Mouse (Mus musculus): ENCODE data around the gene Fitm2. TPM values are rescaled to one million over a fixed set of nuclear protein-coding genes. Genes with fewer than 3 reads are reported as not detected.

Fitm2 gene
- polyA plus RNA-seq, 1 experiment, result 0.18 TPM

DNA sequence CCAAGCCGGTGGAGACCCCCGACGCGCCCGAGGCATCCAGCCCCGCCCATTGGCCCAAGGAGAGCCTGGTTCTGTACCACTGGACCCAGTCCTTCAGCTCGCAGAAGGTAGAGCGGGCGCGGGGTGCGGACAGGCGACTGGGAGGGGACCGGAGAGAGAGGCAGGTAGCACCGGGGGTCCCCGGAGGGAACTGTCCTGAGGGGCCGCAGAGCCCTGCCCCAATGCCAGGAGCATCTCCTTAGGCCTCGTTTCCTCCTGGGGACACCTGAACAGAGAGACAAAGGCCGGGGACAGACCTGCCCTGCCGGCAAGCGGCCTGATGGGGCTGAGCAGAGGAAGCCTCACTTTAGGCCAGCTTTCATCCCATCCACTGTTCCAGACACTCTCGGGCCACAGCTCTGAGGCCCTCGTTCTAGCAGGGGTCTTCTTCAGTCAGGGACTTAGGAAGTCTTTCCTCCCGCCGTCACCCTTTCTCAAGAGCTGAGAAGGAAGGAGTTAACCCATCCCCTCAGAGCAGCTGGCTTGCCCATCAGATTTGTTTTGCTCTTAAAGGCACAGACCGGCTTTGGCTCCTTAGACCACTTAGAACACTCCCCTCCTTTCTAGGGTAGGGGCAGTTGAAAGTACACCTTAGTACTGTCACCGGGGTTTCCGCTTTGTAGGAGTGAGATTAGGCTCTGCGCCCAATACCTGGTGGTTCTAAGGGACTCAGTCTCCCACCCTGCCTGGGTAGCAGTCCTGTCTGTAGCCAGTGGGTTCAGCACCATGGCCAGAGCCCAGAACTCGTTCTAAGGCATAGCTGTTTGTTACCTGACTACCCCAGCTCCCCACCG, 33.6 kb downstream of the Fitm2 start:
- Histone ChIP-seq H3K27me3 (ENCODE audit: control insufficient read depth) (peaks cover 27% of the 10 kb centered on the region), H3K4me1 (ENCODE audit: control insufficient read depth) (no peaks in the 10 kb centered on the region), H3K36me3 (ENCODE audit: control insufficient read depth) (no peaks in the 10 kb centered on the region), H3K4me3 (replicated peaks) (no peak overlapping the region), H3K9me3 (ENCODE audit: control insufficient read depth, low read length) (no peaks in the 10 kb centered on the region)
- no peak for TF ChIP-seq TAL1 (IDR thresholded peaks at IDR 0.05; ENCODE audit: low read length)
- no peak for TF ChIP-seq GATA1 (IDR thresholded peaks at IDR 0.05; ENCODE audit: low read length)

DNA sequence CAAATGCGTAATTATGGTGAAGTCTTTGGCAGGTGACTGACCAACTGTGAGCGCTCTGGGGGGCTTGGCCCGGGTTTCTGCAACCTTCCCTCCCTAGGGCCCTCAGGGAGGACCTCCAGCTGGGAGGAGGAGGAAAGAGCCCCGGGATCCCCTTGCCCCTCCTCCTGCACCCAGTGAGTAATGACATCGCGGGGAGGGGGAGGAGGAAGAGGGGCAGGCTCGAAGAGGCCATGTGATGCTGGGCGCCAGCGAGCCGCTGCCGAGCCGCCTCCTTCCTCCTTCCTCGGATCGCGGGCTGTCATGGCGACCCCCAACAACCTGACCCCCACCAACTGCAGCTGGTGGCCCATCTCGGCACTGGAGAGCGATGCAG, 34.2 kb downstream of the Fitm2 start, which contains the start of gene Gdap1l1:
Gene Gdap1l1, plus strand, starts transcription at position 231 of the 373 bp plus-strand sequence.
- Histone ChIP-seq H3K27me3 (ENCODE audit: control insufficient read depth) (peaks cover 27% of the 10 kb centered on the region), H3K4me3 (replicated peaks) (no peak within 1 kb of the TSS)
- TF ChIP-seq GATA1 (IDR thresholded peaks at IDR 0.05; ENCODE audit: low read length), result no peak
- TF ChIP-seq TAL1 (IDR thresholded peaks at IDR 0.05; ENCODE audit: low read length), result no peak

GRCm38 (mm10) chr2:163437800-163438199, 34.6 kb downstream of the Fitm2 start:
- no peaks in the 10 kb centered on the region for H3K36me3 ChIP-seq (ENCODE audit: control insufficient read depth)
- H3K9me3 ChIP-seq (ENCODE audit: control insufficient read depth, low read length), result no peaks in the 10 kb centered on the region
- H3K27me3 ChIP-seq (ENCODE audit: control insufficient read depth), result peaks cover 27% of the 10 kb centered on the region
- H3K4me1 ChIP-seq (ENCODE audit: control insufficient read depth), result no peaks in the 10 kb centered on the region
- no peak overlapping the region for H3K4me3 ChIP-seq (replicated peaks)
- TF ChIP-seq TAL1 (IDR thresholded peaks at IDR 0.05; ENCODE audit: low read length) (no peak), GATA1 (IDR thresholded peaks at IDR 0.05; ENCODE audit: low read length) (no peak)

More for the DNA sequence above, 34.2 kb downstream of the Fitm2 start, which contains the start of gene Gdap1l1:
- no peaks in the 10 kb centered on the region for H3K36me3 ChIP-seq (ENCODE audit: control insufficient read depth)
- H3K4me1 ChIP-seq (ENCODE audit: control insufficient read depth), result no peaks in the 10 kb centered on the region
- H3K9me3 ChIP-seq (ENCODE audit: control insufficient read depth, low read length), result no peaks in the 10 kb centered on the region

GRCm38 (mm10) chr2:163433971-163434370, 38.5 kb downstream of the Fitm2 start:
- Histone ChIP-seq H3K36me3 (ENCODE audit: control insufficient read depth) (no peaks in the 10 kb centered on the region), H3K4me1 (ENCODE audit: control insufficient read depth) (no peaks in the 10 kb centered on the region), H3K27me3 (ENCODE audit: control insufficient read depth) (peaks cover 17% of the 10 kb centered on the region), H3K9me3 (ENCODE audit: control insufficient read depth, low read length) (no peaks in the 10 kb centered on the region), H3K4me3 (replicated peaks) (no peak overlapping the region)
- TF ChIP-seq TAL1 (IDR thresholded peaks at IDR 0.05; ENCODE audit: low read length), result no peak
- TF ChIP-seq GATA1 (IDR thresholded peaks at IDR 0.05; ENCODE audit: low read length), result no peak

GRCm38 (mm10) chr2:163431289-163431688, 41.1 kb downstream of the Fitm2 start:
- no peaks in the 10 kb centered on the region for H3K9me3 ChIP-seq (ENCODE audit: control insufficient read depth, low read length)
- TF ChIP-seq GATA1 (IDR thresholded peaks at IDR 0.05; ENCODE audit: low read length) (no peak), TAL1 (IDR thresholded peaks at IDR 0.05; ENCODE audit: low read length) (no peak)
- H3K4me3 ChIP-seq (replicated peaks), result no peak overlapping the region
- no peaks in the 10 kb centered on the region for H3K27me3 ChIP-seq (ENCODE audit: control insufficient read depth)
- no peaks in the 10 kb centered on the region for H3K36me3 ChIP-seq (ENCODE audit: control insufficient read depth)
- H3K4me1 ChIP-seq (ENCODE audit: control insufficient read depth), result no peaks in the 10 kb centered on the region

- no peaks in the 10 kb centered on the region for H3K9me3 ChIP-seq (ENCODE audit: control insufficient read depth, low read length)
Observed at GRCm38 (mm10) chr2:163428346-163429011, 44.0 kb downstream of the Fitm2 start.

GRCm38 (mm10) chr2:163424597-163424996, 47.8 kb downstream of the Fitm2 start, which contains the start of gene Oser1:
Oser1 (minus strand) TSS chr2:163424697.
- peaks cover 13% of the 10 kb centered on the region for H3K4me1 ChIP-seq (ENCODE audit: control insufficient read depth)
- H3K27me3 ChIP-seq (ENCODE audit: control insufficient read depth), result no peaks in the 10 kb centered on the region
- H3K36me3 ChIP-seq (ENCODE audit: control insufficient read depth), result no peaks in the 10 kb centered on the region
- TF ChIP-seq GATA1 (IDR thresholded peaks at IDR 0.05; ENCODE audit: low read length), result no peak
- no peak for TF ChIP-seq TAL1 (IDR thresholded peaks at IDR 0.05; ENCODE audit: low read length)
- no peak within 1 kb of the TSS for H3K4me3 ChIP-seq (replicated peaks)
- H3K9me3 ChIP-seq (ENCODE audit: control insufficient read depth, low read length), result no peaks in the 10 kb centered on the region

More at GRCm38 (mm10) chr2:163428346-163429011, 44.0 kb downstream of the Fitm2 start:
- Histone ChIP-seq H3K27me3 (ENCODE audit: control insufficient read depth) (no peaks in the 10 kb centered on the region), H3K4me3 (replicated peaks) (no peak overlapping the region), H3K4me1 (ENCODE audit: control insufficient read depth) (no peaks in the 10 kb centered on the region), H3K36me3 (ENCODE audit: control insufficient read depth) (no peaks in the 10 kb centered on the region)
- TF ChIP-seq TAL1 (IDR thresholded peaks at IDR 0.05; ENCODE audit: low read length) (no peak), GATA1 (IDR thresholded peaks at IDR 0.05; ENCODE audit: low read length) (no peak)

DNA sequence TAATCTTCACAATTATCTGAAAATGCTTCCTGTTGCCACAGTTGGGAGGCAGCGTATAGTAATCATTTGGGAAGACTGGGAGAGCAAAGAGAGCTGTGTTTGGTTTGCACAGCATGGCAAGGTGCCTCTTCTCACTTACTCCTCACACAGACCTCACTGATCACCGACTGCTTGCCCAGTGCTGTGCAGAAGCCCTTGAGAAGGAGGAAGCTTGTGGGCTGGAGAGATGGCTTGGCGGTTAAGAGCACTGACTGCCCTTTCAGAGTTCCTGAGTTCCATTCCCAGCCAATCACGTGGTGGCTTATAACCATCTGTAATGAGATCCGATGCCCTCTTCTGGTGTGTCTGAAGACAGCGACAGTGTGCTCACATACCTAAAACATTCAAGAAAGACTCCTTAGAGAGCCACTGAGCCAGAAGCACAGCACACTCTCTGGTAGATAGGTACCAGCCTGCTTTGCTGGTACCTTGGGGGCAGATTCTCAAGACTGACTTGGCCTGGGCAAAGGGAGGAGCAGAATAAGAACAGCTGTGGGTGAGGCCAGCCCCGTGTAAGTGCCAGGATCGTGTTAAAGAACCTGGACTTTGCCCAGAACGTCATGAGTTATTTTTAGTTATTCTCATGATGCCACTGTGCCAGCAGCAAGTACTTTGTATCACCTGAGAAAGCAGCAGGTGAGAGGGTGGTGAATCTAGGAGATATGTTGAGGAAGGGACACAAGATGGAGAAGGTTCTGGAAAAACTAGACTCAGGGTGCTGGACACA, 49.4 kb downstream of the Fitm2 start:
- no peak for TF ChIP-seq TAL1 (IDR thresholded peaks at IDR 0.05; ENCODE audit: low read length)
- no peak for TF ChIP-seq GATA1 (IDR thresholded peaks at IDR 0.05; ENCODE audit: low read length)
- Histone ChIP-seq H3K36me3 (ENCODE audit: control insufficient read depth) (no peaks in the 10 kb centered on the region), H3K4me3 (replicated peaks) (no peak overlapping the region), H3K27me3 (ENCODE audit: control insufficient read depth) (no peaks in the 10 kb centered on the region), H3K4me1 (ENCODE audit: control insufficient read depth) (peaks cover 23% of the 10 kb centered on the region), H3K9me3 (ENCODE audit: control insufficient read depth, low read length) (no peaks in the 10 kb centered on the region)

Measured in erythroblast, embryonic 14.5 days (primary cell).